Mouse (Mus musculus): Measurements from ENCODE around the gene Trem2. TPM values are rescaled to one million over a fixed set of nuclear protein-coding genes. Genes with fewer than 3 reads are reported as not detected.

Gene Trem2
- polyA plus RNA-seq, 1 experiment = 11.7 TPM

DNA sequence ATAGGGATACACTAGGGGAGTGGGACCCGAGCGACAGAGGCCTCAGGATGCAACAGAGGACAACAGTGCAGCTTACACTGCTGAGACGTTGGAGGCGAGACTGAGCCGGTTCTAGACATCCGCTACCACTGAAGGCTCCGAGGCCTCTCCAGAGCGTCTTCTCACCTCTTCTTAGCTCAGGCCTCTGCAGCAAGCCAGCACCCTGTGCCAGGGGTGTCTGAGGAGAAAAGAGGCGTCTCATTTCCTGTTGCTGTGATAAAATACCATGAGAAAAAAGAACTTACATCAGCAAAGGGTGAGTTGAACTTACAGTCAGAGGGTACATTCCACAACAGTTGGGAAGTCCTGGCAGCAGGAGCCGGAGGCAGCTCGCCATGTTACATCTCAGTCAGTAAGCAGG, 20.6 kb upstream of the Trem2 start:
- no peak for TF ChIP-seq POLR2A (IDR thresholded peaks at IDR 0.05; ENCODE audit: control insufficient read depth, extremely low read depth, insufficient read depth, low read length, poor library complexity)
- no peak for TF ChIP-seq CTCF (IDR thresholded peaks at IDR 0.05; ENCODE audit: borderline replicate concordance, control insufficient read depth, extremely low read depth, insufficient read depth, low read length, poor library complexity)
- H3K4me3 ChIP-seq (ENCODE audit: control insufficient read depth, insufficient read depth, low read length) = no peak overlapping the region
- H3K36me3 ChIP-seq (ENCODE audit: control insufficient read depth, insufficient read depth, low read length) = no peaks in the 10 kb centered on the region
- no peaks in the 10 kb centered on the region for H3K27me3 ChIP-seq (ENCODE audit: control insufficient read depth, insufficient read depth, low read length)
- peaks cover 2% of the 10 kb centered on the region; the same call in 1 of the 2 replicates for H3K4me1 ChIP-seq (replicated peaks; ENCODE audit: control insufficient read depth, insufficient read depth, low read length)
- DNase-seq = no peak
- 79% methylated on average over 11 of the region's 11 CpGs for WGBS
- H3K27ac ChIP-seq (ENCODE audit: control insufficient read depth, insufficient read depth, low read length) = no peak overlapping the region

DNA sequence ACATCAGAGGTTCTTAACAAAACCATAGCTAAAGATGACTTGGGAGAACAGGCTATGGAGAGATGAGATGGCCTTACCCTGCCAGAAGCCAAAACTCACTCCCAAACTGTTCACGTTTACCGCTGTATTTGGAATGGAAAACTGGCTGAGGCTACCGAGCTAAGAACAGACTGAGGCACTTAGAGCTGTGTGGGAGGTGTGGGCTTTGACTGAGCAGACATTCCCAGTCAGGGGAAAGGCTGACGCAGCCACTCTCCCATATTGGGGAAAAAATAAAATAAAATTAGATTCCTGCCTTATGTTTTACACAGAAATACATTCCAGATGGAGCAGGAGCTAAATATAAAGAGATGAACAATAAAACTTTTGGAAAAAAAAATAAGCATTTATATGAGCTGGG, 19.5 kb upstream of the Trem2 start:
- H3K36me3 ChIP-seq (ENCODE audit: control insufficient read depth, insufficient read depth, low read length) = no peaks in the 10 kb centered on the region
- 98% methylated on average over 4 of the region's 4 CpGs for WGBS
- no peak overlapping the region for H3K4me3 ChIP-seq (ENCODE audit: control insufficient read depth, insufficient read depth, low read length)
- H3K4me1 ChIP-seq (replicated peaks; ENCODE audit: control insufficient read depth, insufficient read depth, low read length) = peaks cover 2% of the 10 kb centered on the region; the same call in 1 of the 2 replicates
- TF ChIP-seq CTCF (IDR thresholded peaks at IDR 0.05; ENCODE audit: borderline replicate concordance, control insufficient read depth, extremely low read depth, insufficient read depth, low read length, poor library complexity) (no peak), POLR2A (IDR thresholded peaks at IDR 0.05; ENCODE audit: control insufficient read depth, extremely low read depth, insufficient read depth, low read length, poor library complexity) (no peak)
- H3K27me3 ChIP-seq (ENCODE audit: control insufficient read depth, insufficient read depth, low read length) = no peaks in the 10 kb centered on the region
- H3K27ac ChIP-seq (ENCODE audit: control insufficient read depth, insufficient read depth, low read length) = no peak overlapping the region
- DNase-seq = no peak

DNA sequence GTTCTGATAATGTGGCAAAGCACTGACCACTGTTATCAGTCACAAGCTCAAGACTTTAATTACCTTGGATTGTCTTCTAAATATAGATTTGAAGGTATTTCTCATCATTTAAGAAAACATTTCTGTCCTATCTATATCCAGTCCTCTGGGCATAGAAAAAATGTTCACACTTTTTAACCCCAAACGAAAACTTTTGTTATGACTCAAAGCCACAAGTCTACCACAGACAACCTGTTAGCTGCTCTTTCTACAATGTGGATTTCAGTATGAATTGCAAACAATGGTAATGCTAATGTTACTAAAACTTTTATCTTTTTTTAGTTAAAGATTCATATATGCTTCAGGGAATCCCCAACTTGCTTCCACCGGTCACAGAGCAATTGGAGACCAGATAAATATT, 13.7 kb upstream of the Trem2 start:
- DNase-seq = no peak
- no peaks in the 10 kb centered on the region for H3K27me3 ChIP-seq (ENCODE audit: control insufficient read depth, insufficient read depth, low read length)
- TF ChIP-seq POLR2A (IDR thresholded peaks at IDR 0.05; ENCODE audit: control insufficient read depth, extremely low read depth, insufficient read depth, low read length, poor library complexity) (no peak), CTCF (IDR thresholded peaks at IDR 0.05; ENCODE audit: borderline replicate concordance, control insufficient read depth, extremely low read depth, insufficient read depth, low read length, poor library complexity) (no peak)
- 39% methylated on average over 2 of the region's 2 CpGs for WGBS
- H3K27ac ChIP-seq (ENCODE audit: control insufficient read depth, insufficient read depth, low read length) = no peak overlapping the region
- no peaks in the 10 kb centered on the region for H3K4me1 ChIP-seq (replicated peaks; ENCODE audit: control insufficient read depth, insufficient read depth, low read length)
- H3K36me3 ChIP-seq (ENCODE audit: control insufficient read depth, insufficient read depth, low read length) = no peaks in the 10 kb centered on the region
- H3K4me3 ChIP-seq (ENCODE audit: control insufficient read depth, insufficient read depth, low read length) = no peak overlapping the region

DNA sequence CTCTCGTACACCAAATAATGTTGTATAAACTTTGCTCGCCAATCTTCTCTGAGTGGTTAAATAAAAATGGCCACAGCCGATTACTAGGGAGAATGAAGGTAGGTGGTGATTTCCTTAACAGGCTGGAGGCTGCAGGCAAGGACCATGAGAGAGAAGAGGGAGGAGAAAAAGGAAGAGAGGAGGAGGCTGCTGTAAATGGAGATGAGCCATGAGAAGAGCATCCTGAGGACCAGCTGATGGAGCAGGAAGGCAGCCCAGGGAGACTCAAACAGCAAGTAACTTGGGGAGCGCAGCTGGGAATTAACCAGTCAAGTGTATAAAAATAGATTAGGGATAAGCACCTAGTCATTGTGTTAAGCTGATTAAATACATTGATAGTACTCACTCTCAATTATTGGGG, 12.0 kb upstream of the Trem2 start:
- H3K27me3 ChIP-seq (ENCODE audit: control insufficient read depth, insufficient read depth, low read length) = no peaks in the 10 kb centered on the region
- TF ChIP-seq POLR2A (IDR thresholded peaks at IDR 0.05; ENCODE audit: control insufficient read depth, extremely low read depth, insufficient read depth, low read length, poor library complexity) = no peak
- no peak for TF ChIP-seq CTCF (IDR thresholded peaks at IDR 0.05; ENCODE audit: borderline replicate concordance, control insufficient read depth, extremely low read depth, insufficient read depth, low read length, poor library complexity)
- no peak for DNase-seq
- 95% methylated on average over 4 of the region's 4 CpGs for WGBS
- H3K27ac ChIP-seq (ENCODE audit: control insufficient read depth, insufficient read depth, low read length) = no peak overlapping the region
- no peaks in the 10 kb centered on the region for H3K4me1 ChIP-seq (replicated peaks; ENCODE audit: control insufficient read depth, insufficient read depth, low read length)
- no peaks in the 10 kb centered on the region for H3K36me3 ChIP-seq (ENCODE audit: control insufficient read depth, insufficient read depth, low read length)
- no peak overlapping the region for H3K4me3 ChIP-seq (ENCODE audit: control insufficient read depth, insufficient read depth, low read length)

DNA sequence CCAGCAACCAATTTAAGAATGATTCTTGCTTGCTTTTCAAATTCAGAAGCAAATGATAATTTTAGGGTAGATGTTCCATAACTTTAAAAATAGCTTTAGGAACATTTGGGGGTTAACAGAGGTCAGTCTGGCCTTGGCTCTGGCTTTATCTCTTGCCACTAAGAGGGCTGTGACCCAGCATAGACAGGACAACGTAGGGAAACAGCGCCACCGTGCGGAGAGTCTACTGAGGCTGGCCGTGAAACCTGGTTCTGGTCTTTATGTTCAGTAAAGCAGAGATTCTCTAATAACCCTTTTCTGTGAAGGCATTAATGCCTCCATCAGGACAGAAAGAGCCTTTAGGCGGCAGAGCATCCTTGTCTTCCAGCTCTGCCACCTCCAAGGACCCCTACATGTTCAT, 9.3 kb upstream of the Trem2 start:
- H3K36me3 ChIP-seq (ENCODE audit: control insufficient read depth, insufficient read depth, low read length) = no peaks in the 10 kb centered on the region
- WGBS = 1% methylated on average over 6 of the region's 6 CpGs
- peak; percentile 83 for DNase-seq
- H3K27ac ChIP-seq (ENCODE audit: control insufficient read depth, insufficient read depth, low read length) = no peak overlapping the region
- no peak overlapping the region for H3K4me3 ChIP-seq (ENCODE audit: control insufficient read depth, insufficient read depth, low read length)
- peak; percentile 79; the same call in 1 of the 2 replicates for TF ChIP-seq CTCF (IDR thresholded peaks at IDR 0.05; ENCODE audit: borderline replicate concordance, control insufficient read depth, extremely low read depth, insufficient read depth, low read length, poor library complexity)
- no peak for TF ChIP-seq POLR2A (IDR thresholded peaks at IDR 0.05; ENCODE audit: control insufficient read depth, extremely low read depth, insufficient read depth, low read length, poor library complexity)
- no peaks in the 10 kb centered on the region for H3K4me1 ChIP-seq (replicated peaks; ENCODE audit: control insufficient read depth, insufficient read depth, low read length)
- H3K27me3 ChIP-seq (ENCODE audit: control insufficient read depth, insufficient read depth, low read length) = no peaks in the 10 kb centered on the region

DNA sequence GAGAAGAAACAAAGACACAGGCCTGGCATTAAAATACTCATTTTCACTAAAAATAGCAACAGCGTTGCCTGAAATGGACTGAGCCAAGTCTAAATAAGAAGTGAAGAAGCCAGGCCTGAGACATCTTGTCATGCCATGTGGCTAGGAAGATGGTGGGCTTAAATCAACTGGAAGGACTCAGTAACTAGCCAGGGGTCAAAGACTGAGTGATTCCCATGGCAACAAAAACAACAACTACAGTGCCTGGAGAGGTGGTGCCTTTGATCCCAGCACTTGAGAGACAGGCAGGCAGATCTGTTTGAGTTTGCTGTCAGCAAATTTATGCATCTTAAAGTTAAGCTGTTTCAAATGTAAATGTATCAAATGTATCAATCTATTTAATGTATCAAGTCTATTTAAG, 5.9 kb upstream of the Trem2 start:
- H3K27ac ChIP-seq (ENCODE audit: control insufficient read depth, insufficient read depth, low read length) = no peak overlapping the region
- H3K4me3 ChIP-seq (ENCODE audit: control insufficient read depth, insufficient read depth, low read length) = no peak overlapping the region
- TF ChIP-seq CTCF (IDR thresholded peaks at IDR 0.05; ENCODE audit: borderline replicate concordance, control insufficient read depth, extremely low read depth, insufficient read depth, low read length, poor library complexity) = no peak
- no peak for TF ChIP-seq POLR2A (IDR thresholded peaks at IDR 0.05; ENCODE audit: control insufficient read depth, extremely low read depth, insufficient read depth, low read length, poor library complexity)
- H3K36me3 ChIP-seq (ENCODE audit: control insufficient read depth, insufficient read depth, low read length) = no peaks in the 10 kb centered on the region
- H3K4me1 ChIP-seq (replicated peaks; ENCODE audit: control insufficient read depth, insufficient read depth, low read length) = no peaks in the 10 kb centered on the region
- no peaks in the 10 kb centered on the region for H3K27me3 ChIP-seq (ENCODE audit: control insufficient read depth, insufficient read depth, low read length)
- DNase-seq = no peak
- WGBS = 100% methylated on average over 1 of the region's 1 CpGs

DNA sequence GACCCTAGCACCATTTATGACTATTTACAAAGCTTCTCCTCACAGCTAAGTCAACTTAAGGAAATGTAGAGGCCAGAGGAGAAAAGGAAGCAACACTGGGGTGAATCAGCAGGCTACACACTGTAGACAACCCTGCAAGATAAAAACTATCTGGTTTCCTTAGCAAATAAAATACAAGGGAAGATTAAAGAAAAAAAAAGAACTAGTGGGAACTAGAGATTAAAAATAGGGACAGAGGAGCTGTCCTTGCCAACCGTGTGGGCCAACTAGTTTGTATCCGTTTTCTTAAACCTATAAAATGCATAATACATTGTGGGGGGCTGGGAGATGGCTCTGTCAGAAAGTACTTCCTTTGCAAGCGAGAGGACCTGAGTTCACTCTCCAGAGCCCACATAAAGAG, 4.3 kb upstream of the Trem2 start:
- DNase-seq = no peak
- H3K27ac ChIP-seq (ENCODE audit: control insufficient read depth, insufficient read depth, low read length) = no peak overlapping the region
- WGBS = 37% methylated on average over 3 of the region's 3 CpGs
- H3K27me3 ChIP-seq (ENCODE audit: control insufficient read depth, insufficient read depth, low read length) = no peaks in the 10 kb centered on the region
- no peaks in the 10 kb centered on the region for H3K4me1 ChIP-seq (replicated peaks; ENCODE audit: control insufficient read depth, insufficient read depth, low read length)
- H3K4me3 ChIP-seq (ENCODE audit: control insufficient read depth, insufficient read depth, low read length) = no peak overlapping the region
- TF ChIP-seq CTCF (IDR thresholded peaks at IDR 0.05; ENCODE audit: borderline replicate concordance, control insufficient read depth, extremely low read depth, insufficient read depth, low read length, poor library complexity) (no peak), POLR2A (IDR thresholded peaks at IDR 0.05; ENCODE audit: control insufficient read depth, extremely low read depth, insufficient read depth, low read length, poor library complexity) (no peak)
- no peaks in the 10 kb centered on the region for H3K36me3 ChIP-seq (ENCODE audit: control insufficient read depth, insufficient read depth, low read length)

Measured in thymus, adult 2 months (tissue).